Mouse (Mus musculus): ENCODE measurements at regions not wholly inside any gene's neighbourhood (a gene's known extent, or its start where the extent isn't known, plus 50 kb on each side); places are given as distances from the start of the nearest gene placed in this dataset.

GRCm38 (mm10) chr13:97558884-97559283 is 201.5 kb downstream of the Gm10260 start:
- no peak for DNase-seq

- DNase-seq = no peak
Measured at GRCm38 (mm10) chr13:97555312-97555711, 205.1 kb downstream of the Gm10260 start.

DNA sequence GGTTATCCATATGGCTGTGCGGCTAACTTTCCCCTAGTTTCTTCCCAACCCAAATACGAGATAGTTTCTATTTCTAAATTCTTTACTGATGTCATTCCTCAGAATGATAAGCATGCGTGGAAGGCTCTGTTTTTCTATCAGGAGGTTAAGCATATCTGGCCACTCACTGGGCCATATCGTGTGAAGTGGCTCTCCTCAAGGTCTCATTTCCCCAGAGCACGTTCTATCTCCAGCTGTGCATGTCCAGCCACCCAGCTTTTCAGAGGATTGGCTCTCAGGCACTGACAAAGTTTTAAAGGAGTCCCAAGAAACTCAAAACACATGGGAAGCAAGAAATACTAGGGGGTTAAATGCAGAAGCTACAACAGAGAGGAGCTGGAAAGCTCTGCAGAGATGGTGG is 205.8 kb downstream of the Gm10260 start:
- no peak for DNase-seq

DNA sequence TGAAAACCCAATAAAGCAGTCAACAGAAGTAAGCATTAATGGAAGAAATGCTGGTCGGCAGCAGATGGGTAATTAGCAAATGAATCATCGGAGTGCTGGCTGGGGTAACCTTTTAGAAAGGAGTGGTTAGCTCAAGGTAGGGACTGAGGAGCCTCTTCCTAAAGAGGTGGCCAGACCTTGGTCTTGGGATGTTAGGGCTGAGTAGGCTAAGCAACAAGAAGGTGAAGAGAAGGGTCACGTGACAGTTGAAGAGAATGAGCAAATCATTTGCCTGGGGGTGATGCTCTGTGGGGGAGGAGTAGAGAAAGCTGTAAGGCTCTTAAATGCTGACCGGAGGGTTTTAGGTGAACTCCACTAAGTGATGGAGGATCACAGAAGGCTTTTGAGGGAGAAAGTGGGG is 208.2 kb downstream of the Gm10260 start:
- no peak for DNase-seq

DNA sequence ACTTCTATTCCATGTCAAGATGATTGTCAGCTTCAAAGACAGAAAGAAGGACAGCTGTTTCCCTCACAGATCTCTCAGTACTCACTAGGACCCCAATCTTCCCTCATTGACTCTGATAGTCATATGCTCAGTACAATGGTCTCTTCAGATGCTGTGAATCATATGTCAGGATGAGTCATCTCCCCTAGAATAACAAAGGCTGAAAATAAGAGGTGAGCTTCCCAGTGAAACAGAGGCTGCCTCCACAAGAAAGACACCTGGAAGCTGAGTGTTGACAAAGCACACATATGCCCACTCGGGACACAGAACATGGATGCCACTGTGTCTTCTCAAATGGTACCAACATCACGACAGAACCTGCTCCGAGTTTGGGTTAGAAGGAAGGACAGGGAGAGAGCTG is 209.6 kb downstream of the Gm10260 start:
- no peak for DNase-seq

DNA sequence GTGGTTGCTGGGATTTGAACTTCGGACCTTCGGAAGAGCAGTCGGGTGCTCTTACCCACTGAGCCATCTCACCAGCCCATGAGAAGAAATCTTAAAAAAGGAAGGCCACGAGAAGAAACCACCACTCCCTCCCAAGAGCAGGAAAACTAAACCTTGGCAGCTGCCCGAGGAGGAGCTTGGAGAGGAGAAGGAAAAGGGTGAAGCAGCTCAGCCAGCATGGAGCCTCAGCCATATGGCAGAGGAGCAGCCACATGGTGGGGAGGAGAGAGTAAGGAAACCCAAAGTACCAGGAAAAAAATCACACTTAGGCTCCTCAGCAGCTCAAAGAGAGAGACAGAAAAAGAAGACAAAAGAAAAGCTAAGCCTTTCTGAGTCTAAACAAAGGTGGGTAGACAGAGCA is 210.3 kb downstream of the Gm10260 start:
- no peak for DNase-seq

- DNase-seq = no peak
Measured at GRCm38 (mm10) chr13:97549384-97549783, 211.0 kb downstream of the Gm10260 start.

GRCm38 (mm10) chr13:97548527-97548977 is 211.9 kb downstream of the Gm10260 start:
- DNase-seq = peak; percentile 57

DNA sequence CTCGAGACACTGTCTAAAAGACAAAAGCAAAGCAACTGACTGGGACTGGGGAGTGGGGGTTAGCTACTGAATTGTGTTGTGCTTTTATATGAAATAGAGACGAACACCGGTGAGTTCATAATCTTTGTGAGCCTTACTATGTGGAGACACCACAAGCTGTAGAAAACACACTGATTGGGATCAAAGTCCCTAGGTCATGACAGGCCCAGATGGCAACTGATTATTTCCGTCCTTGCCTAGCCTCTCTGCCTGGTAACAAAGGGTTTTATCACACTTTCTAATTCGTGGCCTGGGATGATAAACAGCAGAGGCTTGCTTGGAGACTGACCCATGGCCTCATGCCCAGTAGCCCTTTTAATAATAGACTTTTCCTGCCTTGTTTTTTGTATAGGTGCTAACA is 213.5 kb downstream of the Gm10260 start:
- no peak for DNase-seq

GRCm38 (mm10) chr13:97545971-97546454 is 214.4 kb downstream of the Gm10260 start:
- peak; percentile 27 for DNase-seq

- no peak for DNase-seq
Measured at GRCm38 (mm10) chr13:97539686-97540085, 220.7 kb downstream of the Gm10260 start.

GRCm38 (mm10) chr13:97538441-97538840 is 222.0 kb downstream of the Gm10260 start:
- no peak for DNase-seq

- no peak for DNase-seq
Measured at GRCm38 (mm10) chr13:97537686-97538085, 222.7 kb downstream of the Gm10260 start.

DNA sequence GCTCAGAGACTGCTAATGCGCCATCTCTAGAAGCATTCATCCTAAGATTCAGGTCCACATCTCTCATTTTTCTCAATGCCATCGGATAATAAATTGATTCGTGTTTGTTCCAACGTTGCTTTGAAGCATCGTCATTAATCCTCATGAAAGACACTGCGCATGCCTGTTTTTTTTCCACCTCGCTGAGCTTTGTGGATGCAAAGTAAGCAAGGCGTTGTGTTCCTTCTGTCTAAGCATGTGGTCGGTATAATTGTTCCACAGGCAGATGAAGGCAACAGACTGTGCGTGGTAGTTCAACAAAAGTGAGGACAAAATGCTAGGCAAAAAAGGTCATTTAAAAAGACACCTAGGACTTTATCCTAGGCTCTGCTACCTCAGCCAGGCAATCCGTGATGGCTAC is 223.2 kb downstream of the Gm10260 start:
- no peak for DNase-seq

DNA sequence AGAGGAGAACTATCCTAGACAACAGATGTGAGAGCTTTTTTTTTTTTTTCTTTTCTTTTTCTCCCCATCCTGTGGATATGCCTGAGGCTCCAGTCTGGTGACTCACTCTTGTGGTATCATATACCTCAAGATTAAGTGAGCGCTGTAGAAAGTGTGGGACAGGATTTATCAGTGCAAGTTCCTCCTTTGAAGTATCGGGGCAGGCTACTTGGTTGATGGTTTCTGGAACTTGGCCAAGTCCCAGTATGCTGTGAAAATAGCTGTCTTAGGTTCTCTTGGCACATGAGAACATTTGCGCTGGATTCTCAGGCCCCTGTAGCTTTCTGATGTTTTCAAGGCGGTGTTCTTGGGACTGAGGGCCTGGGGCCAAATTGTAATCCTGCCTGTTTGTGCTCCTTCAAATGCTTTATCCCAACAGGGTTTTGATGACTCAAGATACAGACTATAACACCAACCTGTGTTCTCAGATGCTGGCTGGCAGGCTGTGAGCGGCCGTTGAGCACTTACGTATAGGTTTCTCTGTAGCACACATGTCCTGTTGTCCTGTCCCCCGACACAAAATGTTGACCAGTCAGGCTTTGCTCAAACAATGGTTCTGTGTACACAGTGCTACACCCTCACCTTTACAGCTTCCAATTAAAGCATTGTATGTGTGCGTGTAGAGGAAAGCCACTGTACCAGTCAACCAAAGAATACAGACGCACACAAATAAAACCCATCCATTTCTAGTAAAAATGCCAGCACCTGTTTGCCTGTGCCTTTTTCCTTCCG is 226.4 kb downstream of the Gm10260 start:
- DNase-seq = peak; percentile 25

DNA sequence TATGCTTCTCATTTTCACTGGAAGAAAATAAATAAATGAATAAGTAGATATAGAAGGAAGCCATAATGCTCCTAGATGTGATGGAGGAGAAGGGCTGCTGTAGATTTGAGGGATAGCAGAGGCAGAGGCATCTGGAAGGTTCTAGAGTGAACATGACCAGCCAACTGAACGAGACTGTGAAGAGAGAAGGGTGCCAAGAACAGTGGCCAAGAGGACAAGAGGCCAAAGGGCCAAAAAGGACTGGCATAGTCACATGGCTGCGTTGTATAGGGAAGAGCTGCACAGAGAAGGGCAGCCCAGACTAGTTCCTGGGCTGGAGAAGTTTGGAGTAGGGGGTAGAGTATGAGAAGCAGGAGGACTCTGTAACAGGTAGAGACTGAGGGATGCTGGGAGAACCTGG is 229.3 kb downstream of the Gm10260 start:
- peak; percentile 34 for DNase-seq

DNA sequence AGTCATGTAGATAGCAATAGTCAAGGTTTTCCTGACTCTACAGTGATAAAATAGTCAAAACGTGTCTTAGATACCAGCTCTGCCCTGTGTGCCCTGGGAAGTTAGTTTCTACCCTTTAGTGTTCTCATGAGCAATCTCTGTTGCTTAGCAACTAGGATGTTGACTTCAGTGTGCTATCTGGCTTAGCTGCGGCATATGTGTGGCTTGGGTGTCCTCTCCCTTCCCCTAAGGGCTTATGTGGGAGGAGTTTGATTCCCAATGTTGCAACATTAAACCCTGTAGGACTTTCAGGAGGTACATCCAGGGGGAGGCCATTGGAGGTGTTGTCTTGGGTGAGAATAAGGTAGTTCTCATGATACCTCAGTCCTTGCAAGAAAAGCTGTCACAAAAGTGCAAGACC is 229.9 kb downstream of the Gm10260 start:
- no peak for DNase-seq

- no peak for DNase-seq
Measured at GRCm38 (mm10) chr13:97527958-97528357, 232.5 kb downstream of the Gm10260 start.

- no peak for DNase-seq
Measured at GRCm38 (mm10) chr13:97524847-97525434, 235.5 kb downstream of the Gm10260 start.

DNA sequence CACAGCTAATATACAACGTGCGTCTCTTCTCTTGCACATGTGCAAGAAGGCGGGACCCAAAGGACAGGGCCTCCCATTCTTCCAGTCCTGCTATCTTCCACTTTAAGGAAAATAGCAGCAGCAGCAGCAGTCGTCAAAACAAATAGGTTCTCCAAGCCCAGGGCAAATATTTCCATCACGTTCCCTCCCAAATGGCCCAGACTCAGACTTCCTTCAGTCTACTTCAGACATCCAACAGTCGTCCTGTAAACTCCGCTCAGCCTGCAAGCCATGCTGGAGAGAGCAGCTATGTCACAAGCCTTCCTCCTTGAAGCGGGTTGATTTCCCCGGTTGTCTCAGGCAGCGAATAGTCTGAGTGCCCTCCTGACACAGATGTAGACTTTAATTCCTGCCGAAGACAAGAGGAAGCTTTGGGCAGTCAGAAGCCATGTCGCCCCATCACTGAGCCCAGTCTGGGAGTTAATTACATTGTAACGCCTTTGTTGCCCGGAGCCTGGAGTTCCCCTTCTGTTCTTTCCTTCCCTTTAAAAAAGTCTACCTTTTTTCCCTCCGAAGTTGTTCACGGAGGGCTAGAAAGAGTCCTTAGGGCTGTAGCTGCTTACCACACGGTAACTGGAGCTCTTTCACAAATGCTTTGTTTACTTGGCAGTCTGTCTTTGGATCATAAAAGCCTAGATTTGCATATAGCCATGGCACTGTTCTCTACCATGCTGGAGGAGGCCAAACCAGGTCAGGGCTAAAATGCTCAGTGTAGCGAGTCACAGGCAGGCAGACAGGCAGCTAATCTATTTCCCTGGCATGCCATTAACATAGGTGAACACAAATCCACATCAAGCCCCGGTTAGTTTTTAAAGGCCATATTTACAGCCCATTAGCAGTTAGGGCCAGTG is 236.7 kb downstream of the Gm10260 start:
- peak; percentile 34 for DNase-seq

DNA sequence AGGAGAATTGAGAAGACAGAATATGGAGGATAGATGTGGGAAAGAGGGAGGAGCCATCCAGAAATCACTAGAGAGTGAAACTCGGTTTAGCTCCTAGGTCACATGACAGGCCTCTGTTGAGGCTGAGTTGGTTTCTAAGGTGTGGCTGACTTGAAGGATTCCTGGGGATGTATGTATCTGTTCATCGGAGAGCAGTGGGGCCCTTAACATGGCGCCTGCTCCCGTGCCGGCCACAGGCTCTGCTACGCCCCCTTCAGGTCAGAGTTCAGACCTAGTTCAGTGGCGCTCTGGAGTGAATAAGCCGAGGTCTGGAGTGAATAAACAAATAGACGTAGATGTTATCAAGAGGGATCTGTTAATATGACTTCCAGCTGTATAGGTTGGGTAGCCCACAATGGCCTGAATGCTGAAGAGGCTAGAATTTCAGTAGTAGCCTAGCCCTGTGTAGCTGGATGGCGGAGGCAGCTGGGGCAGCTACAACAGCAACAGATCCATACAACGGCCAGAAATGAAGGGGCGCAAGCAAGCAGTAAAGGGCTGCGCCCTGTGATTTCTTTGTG is 239.4 kb downstream of the Gm10260 start:
- no peak for DNase-seq

- DNase-seq = no peak
Measured at GRCm38 (mm10) chr13:97516731-97517130, 243.7 kb downstream of the Gm10260 start.

All from adrenal gland, postnatal 10 days (tissue).